Mouse (Mus musculus): ENCODE measurements around the gene Ccr8.

DNA sequence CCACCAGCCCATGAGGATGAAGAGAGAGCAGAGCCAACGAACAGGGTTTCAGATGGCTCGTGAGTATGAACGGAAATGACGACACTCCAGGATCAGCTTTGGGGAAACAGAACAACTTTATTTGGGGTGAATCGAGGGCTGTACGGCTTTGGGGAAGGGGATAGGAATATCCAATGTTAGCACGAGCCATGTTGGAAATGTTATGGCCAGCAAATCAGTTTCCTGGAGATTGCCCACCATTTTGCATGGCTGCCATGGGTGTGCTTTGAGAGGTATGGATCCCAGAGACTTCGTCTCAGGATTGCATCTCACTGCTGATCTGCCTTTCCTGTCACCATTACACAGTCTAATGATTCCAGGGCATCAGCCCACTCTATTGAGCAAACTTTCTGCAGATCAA is 7.4 kb downstream of the Ccr8 start:
- TF ChIP-seq CTCF (IDR thresholded peaks at IDR 0.05; ENCODE audit: control insufficient read depth, insufficient read depth, insufficient replicate concordance, low read depth, low read length), result no peak
- TF ChIP-seq POLR2A (IDR thresholded peaks at IDR 0.05; ENCODE audit: control insufficient read depth, low read depth, low read length), result no peak

Data from testis, adult 2 months (tissue).